Mouse (Mus musculus) myocyte (in vitro differentiated cells): ENCODE data around the gene Cfd.
"Not testable (repeated sequence)": the region's sequence is repeated elsewhere in the genome, so short reads cannot be mapped to it uniquely, and the experiment has no call there.

Source experiments
- CEBPB ChIP-seq: IDR thresholded peaks from 2 replicates; pipeline ENCODE4 v1.6.1; 2011; ENCODE audit warnings: mild to moderate bottlenecking, moderate library complexity; ENCODE audit not compliant: poor library complexity, insufficient read depth, severe bottlenecking
- E2F4 ChIP-seq: IDR thresholded peaks from one replicate; pipeline ENCODE4 v1.6.1; 2011; ENCODE audit warnings: mild to moderate bottlenecking, control low read depth, moderate library complexity; ENCODE audit not compliant: insufficient read depth
- MAX ChIP-seq: IDR thresholded peaks from one replicate; pipeline ENCODE4 v1.6.1; 2011; ENCODE audit warnings: low read depth, mild to moderate bottlenecking, control low read depth
- MYOD1 ChIP-seq, 3 experiments: IDR thresholded peaks; one replicate each; pipeline ENCODE4 v1.6.1; 2011; ENCODE audit warnings: control low read depth in 2 of 3, low read depth in 2 of 3, mild to moderate bottlenecking in 2 of 3, moderate library complexity in 1 of 3; ENCODE audit not compliant: insufficient read length in 2 of 3, control insufficient read depth in 1 of 3
- MYOG ChIP-seq, 3 experiments: IDR thresholded peaks; one replicate each; pipeline ENCODE4 v1.6.1; 2011; ENCODE audit warnings: control low read depth in 2 of 3, low read depth in 2 of 3, mild to moderate bottlenecking in 2 of 3; ENCODE audit not compliant: insufficient read length in 2 of 3, control insufficient read depth in 1 of 3, insufficient read depth in 1 of 3
- POLR2A ChIP-seq: IDR thresholded peaks from one replicate; pipeline ENCODE4 v1.6.1; 2011; ENCODE audit warnings: low read depth, mild to moderate bottlenecking, control low read depth, moderate library complexity; ENCODE audit not compliant: insufficient read length
- POLR2AphosphoS2 ChIP-seq: IDR thresholded peaks from one replicate; pipeline ENCODE4 v1.6.1; 2011; ENCODE audit warnings: low read depth, control low read depth; ENCODE audit not compliant: insufficient read length
- REST ChIP-seq: IDR thresholded peaks from one replicate; pipeline ENCODE4 v1.6.1; 2011; ENCODE audit warnings: mild to moderate bottlenecking, control low read depth, moderate library complexity; ENCODE audit not compliant: insufficient read depth, insufficient read length
- TCF12 ChIP-seq: IDR thresholded peaks from one replicate; pipeline ENCODE4 v1.6.1; 2011; ENCODE audit warnings: mild to moderate bottlenecking, control low read depth; ENCODE audit not compliant: poor library complexity, insufficient read depth, severe bottlenecking
- TCF3 ChIP-seq: IDR thresholded peaks from one replicate; pipeline ENCODE4 v1.6.1; 2011; ENCODE audit warnings: low read depth, control low read depth; ENCODE audit not compliant: insufficient read length
- USF1 ChIP-seq: IDR thresholded peaks from one replicate; pipeline ENCODE4 v1.6.1; 2011; ENCODE audit warnings: low read depth, mild to moderate bottlenecking, control low read depth, moderate library complexity

DNA sequence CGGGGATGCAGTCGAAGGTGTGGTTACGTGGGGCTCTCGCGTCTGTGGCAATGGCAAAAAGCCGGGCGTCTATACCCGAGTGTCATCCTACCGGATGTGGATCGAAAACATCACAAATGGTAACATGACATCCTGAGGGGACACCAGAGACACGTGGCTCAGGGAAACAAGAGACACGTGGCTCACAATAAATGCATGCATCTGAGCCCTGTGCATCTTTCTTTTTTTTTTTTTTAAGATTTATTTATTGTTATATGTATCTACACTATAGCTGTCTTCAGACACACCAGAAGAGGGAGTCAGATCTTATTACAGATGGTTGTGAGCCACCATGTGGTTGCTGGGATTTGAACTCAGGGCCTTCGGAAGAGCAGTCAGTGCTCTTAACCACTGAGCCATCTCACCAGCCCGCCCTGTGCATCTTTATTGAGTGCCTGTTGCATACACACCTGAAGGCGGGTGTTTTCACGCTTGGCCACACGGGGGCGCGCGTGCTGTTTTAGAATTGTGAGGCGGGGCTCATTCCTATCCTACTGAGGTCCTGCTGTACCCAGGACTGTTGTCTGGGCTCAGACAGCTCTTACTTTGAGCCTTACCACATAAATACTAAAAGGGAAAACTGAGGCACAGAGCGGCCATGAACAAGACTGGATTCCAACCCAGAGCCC lies 1.9 kb downstream of the Cfd start:
- not testable (repeated sequence) for TF ChIP-seq POLR2A; MAX; E2F4; USF1; MYOG (IDR thresholded peaks at IDR 0.05; ENCODE audit: control insufficient read depth in 1 of 3, insufficient read depth in 1 of 3, insufficient read length in 2 of 3, low read depth in 2 of 3); TCF12; POLR2AphosphoS2; REST; CEBPB; TCF3; MYOD1 (IDR thresholded peaks at IDR 0.05; ENCODE audit: control insufficient read depth in 1 of 3, insufficient read length in 2 of 3, low read depth in 2 of 3)
